Mouse (Mus musculus) lung, postnatal 10 days (tissue): ENCODE results near the gene Nol4l.
"Not testable (repeated sequence)": the region's sequence is repeated elsewhere in the genome, so short reads cannot be mapped to it uniquely, and the experiment has no call there.

ENCODE experiments used
- DNase-seq: peaks from one replicate; pipeline ENCODE4 v3.0.0; 2021

The Nol4l gene

GRCm38 (mm10) chr2:153509211-153510029, 20.4 kb downstream of the Nol4l start:
- DNase-seq: no peak

- DNase-seq: no peak
Measured at GRCm38 (mm10) chr2:153508405-153508804, 21.4 kb downstream of the Nol4l start.

GRCm38 (mm10) chr2:153507969-153508368, 21.8 kb downstream of the Nol4l start:
- no peak for DNase-seq

GRCm38 (mm10) chr2:153506385-153506784, 23.4 kb downstream of the Nol4l start:
- DNase-seq: no peak

- DNase-seq: peak; percentile 27
Measured at GRCm38 (mm10) chr2:153499154-153499553, 30.6 kb downstream of the Nol4l start.

GRCm38 (mm10) chr2:153496898-153497297, 32.9 kb downstream of the Nol4l start:
- DNase-seq: no peak

- DNase-seq: no peak
Measured at GRCm38 (mm10) chr2:153496301-153496700, 33.5 kb downstream of the Nol4l start.

GRCm38 (mm10) chr2:153495818-153496217, 34.0 kb downstream of the Nol4l start:
- no peak for DNase-seq

- not testable (repeated sequence) for DNase-seq
Measured at GRCm38 (mm10) chr2:153495391-153495790, 34.4 kb downstream of the Nol4l start.

GRCm38 (mm10) chr2:153494293-153494811, 35.4 kb downstream of the Nol4l start:
- no peak for DNase-seq

GRCm38 (mm10) chr2:153493781-153494292, 35.9 kb downstream of the Nol4l start:
- peak; percentile 51 for DNase-seq

- DNase-seq: no peak
Measured at GRCm38 (mm10) chr2:153493393-153493731, 36.4 kb downstream of the Nol4l start.

- peak; percentile 58 for DNase-seq
Measured at GRCm38 (mm10) chr2:153492573-153493392, 37.0 kb downstream of the Nol4l start, which contains the start of gene 4930404H24Rik. 4930404H24Rik (plus strand) TSS chr2:153492790.

GRCm38 (mm10) chr2:153492179-153492517, 37.6 kb downstream of the Nol4l start:
- DNase-seq: peak; percentile 24

GRCm38 (mm10) chr2:153491512-153492178, 38.1 kb downstream of the Nol4l start:
- no peak for DNase-seq

GRCm38 (mm10) chr2:153490940-153491339, 38.8 kb downstream of the Nol4l start:
- no peak for DNase-seq

- DNase-seq: no peak
Measured at GRCm38 (mm10) chr2:153490116-153490515, 39.7 kb downstream of the Nol4l start.

- DNase-seq: no peak
Measured at GRCm38 (mm10) chr2:153484071-153484470, 45.7 kb downstream of the Nol4l start.

GRCm38 (mm10) chr2:153483118-153483983, 46.4 kb downstream of the Nol4l start:
- peak; percentile 60 for DNase-seq

- DNase-seq: no peak
Measured at GRCm38 (mm10) chr2:153481861-153482120, 48.0 kb downstream of the Nol4l start.

GRCm38 (mm10) chr2:153481108-153481860, 48.5 kb downstream of the Nol4l start:
- DNase-seq: no peak
